Mouse (Mus musculus) MEL (cell line): ENCODE data around the gene Adam10.

Experiments
- CTCF ChIP-seq, 3 experiments: IDR thresholded peaks in 2 of 3; conservative IDR thresholded peaks in 1 of 3; 2 replicates each; pipeline ENCODE4 v1.5.1; 2011 to 2012; ENCODE audit warnings: low read length in 3 of 3, low read depth in 2 of 3, mild to moderate bottlenecking in 2 of 3, improper control_type of control experiment in 1 of 3, inconsistent platforms in 1 of 3, mixed read lengths in 1 of 3, moderate library complexity in 1 of 3; ENCODE audit not compliant: control insufficient read depth in 1 of 3, insufficient read depth in 1 of 3, poor library complexity in 1 of 3, severe bottlenecking in 1 of 3
- ELF1 ChIP-seq: IDR thresholded peaks from 2 replicates; pipeline ENCODE4 v1.6.1; 2014; ENCODE audit warnings: low read depth, mild to moderate bottlenecking, inconsistent platforms, low read length, improper control_type of control experiment, moderate library complexity
- EP300 ChIP-seq, 2 experiments: IDR thresholded peaks; 2 replicates each; pipeline ENCODE4 v1.6.1; 2011; ENCODE audit warnings: improper control_type of control experiment in 2 of 2, low read length in 2 of 2, low read depth in 1 of 2, mild to moderate bottlenecking in 1 of 2
- POLR2A ChIP-seq, 2 experiments: IDR thresholded peaks; 2 replicates each; pipeline ENCODE4 v1.6.1; 2011 to 2012; ENCODE audit warnings: low read length in 2 of 2, mild to moderate bottlenecking in 2 of 2, control low read depth in 1 of 2, improper control_type of control experiment in 1 of 2, low read depth in 1 of 2, moderate library complexity in 1 of 2; ENCODE audit not compliant: control insufficient read depth in 1 of 2, insufficient read depth in 1 of 2, poor library complexity in 1 of 2
- POLR2AphosphoS2 ChIP-seq: IDR thresholded peaks from 2 replicates; pipeline ENCODE4 v1.6.1; 2011; ENCODE audit warnings: low read length, improper control_type of control experiment
- SIN3A ChIP-seq: IDR thresholded peaks from 2 replicates; pipeline ENCODE4 v1.6.1; 2012; ENCODE audit warnings: low read length, improper control_type of control experiment, inconsistent platforms

GRCm38 (mm10) chr9:70671278-70671677, 7.5 kb upstream of the Adam10 start:
- no peak for TF ChIP-seq ELF1
- TF ChIP-seq SIN3A = no peak
- no peak for TF ChIP-seq EP300 (IDR thresholded peaks at IDR 0.05; ENCODE audit: low read depth in 1 of 2, low read length in 2 of 2)
- TF ChIP-seq POLR2A (IDR thresholded peaks at IDR 0.05; ENCODE audit: control insufficient read depth in 1 of 2, insufficient read depth in 1 of 2, low read depth in 1 of 2, low read length in 2 of 2, poor library complexity in 1 of 2) = no peak
- TF ChIP-seq POLR2AphosphoS2 = no peak
- TF ChIP-seq CTCF (IDR thresholded peaks at IDR 0.05 in 2 of 3, conservative IDR thresholded peaks at IDR 0.05 in 1 of 3; ENCODE audit: control insufficient read depth in 1 of 3, insufficient read depth in 1 of 3, low read depth in 2 of 3, low read length in 3 of 3, poor library complexity in 1 of 3, severe bottlenecking in 1 of 3) = no peak
